Mouse (Mus musculus) 3134 (cell line): ENCODE measurements around the gene Map4k5.

Experiments
- DNase-seq: peaks from one replicate; pipeline ENCODE4 v3.0.0-alpha.2; 2011; ENCODE audit warnings: low spot score; ENCODE audit not compliant: insufficient read length; ENCODE audit errors: extremely low read depth

Gene Map4k5

GRCm38 (mm10) chr12:69790530-69791505 lies 102.2 kb downstream of the Map4k5 start, which contains the start of gene Cdkl1:
Gene Cdkl1 (minus strand): TSS chr12:69791267.
- no peak for DNase-seq

GRCm38 (mm10) chr12:69789766-69790529 lies 103.1 kb downstream of the Map4k5 start:
- DNase-seq, result no peak

DNA sequence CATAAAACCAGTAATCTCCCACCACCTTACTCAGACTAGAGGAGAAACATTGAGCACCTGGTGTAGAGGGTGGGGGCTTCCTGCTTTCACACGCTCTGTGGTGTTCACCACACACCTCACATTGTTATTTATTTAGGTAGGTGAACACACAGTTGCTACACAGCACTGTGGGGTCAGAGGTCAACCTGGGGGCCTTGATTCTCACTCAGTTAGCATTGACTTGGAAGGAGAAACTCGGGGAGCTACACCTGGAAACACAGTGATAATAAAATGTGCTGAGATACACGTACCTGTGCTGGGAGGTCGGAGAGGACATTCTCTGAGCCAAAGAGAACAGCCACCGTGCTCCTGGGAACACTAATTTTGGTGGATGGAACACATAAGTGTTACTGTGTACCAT lies 104.6 kb downstream of the Map4k5 start:
- DNase-seq, result no peak

GRCm38 (mm10) chr12:69785471-69785870 lies 107.5 kb downstream of the Map4k5 start:
- DNase-seq, result no peak

DNA sequence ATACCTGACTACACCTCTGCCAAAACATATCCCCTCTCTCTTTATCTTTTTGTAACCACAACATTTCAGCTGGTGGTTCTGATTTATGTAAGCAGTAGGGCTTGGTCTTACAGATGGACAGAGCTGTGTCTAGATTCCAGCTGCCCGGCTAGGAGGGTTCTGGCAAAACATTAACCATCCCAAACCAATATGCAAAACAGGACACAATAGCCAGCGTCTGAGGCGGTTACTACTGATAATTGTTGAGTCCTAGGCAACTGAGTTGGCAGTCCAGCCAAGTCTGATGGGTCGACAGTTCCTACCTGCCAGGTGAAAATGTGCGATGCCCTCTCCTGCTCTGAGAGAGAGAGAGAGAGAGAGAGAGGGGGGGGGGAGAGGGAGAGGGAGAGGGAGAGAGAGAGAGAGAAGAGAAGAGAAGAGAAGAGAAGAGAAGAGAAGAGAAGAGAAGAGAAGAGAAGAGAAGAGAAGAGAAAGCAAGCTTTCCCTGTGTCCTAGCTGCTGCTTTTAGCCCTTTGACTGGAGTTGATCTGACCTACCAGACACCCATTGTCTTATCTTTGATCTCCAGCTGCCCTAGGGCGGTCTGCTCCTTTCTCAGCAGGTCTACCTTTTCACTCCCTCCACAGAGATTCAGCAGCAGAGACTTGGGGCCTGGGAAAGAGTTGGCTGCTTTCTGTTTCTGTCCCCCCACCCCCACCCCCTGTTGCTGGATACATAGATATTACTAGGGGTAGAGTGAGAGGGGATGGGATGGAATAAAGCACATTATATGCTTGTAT lies 109.6 kb downstream of the Map4k5 start:
- no peak for DNase-seq

- DNase-seq, result no peak
Measured at GRCm38 (mm10) chr12:69781935-69782650, 110.9 kb downstream of the Map4k5 start.

GRCm38 (mm10) chr12:69781480-69781879 lies 111.5 kb downstream of the Map4k5 start:
- DNase-seq, result no peak

- no peak for DNase-seq
Measured at GRCm38 (mm10) chr12:69777957-69778356, 115.0 kb downstream of the Map4k5 start.

DNA sequence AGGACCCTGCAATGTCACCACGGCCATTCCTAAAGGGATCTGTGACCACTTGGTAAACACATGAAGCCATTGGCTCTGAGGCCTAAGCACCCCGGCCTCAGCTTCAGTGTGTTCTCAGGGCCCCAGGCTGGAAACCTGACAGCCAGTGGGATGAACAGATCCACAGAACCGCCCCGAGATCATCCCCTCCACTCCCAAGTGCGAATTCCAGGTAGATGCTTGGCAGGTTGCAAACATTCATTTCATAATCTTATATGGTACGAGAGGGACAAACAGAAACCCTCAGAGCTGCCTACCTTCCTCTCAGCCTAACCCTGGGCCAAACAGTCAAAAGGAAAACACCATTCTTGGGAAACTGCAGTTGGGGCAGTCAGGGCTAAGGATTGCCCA lies 115.7 kb downstream of the Map4k5 start:
- DNase-seq, result no peak

- no peak for DNase-seq
Measured at GRCm38 (mm10) chr12:69776607-69777340, 116.2 kb downstream of the Map4k5 start.

DNA sequence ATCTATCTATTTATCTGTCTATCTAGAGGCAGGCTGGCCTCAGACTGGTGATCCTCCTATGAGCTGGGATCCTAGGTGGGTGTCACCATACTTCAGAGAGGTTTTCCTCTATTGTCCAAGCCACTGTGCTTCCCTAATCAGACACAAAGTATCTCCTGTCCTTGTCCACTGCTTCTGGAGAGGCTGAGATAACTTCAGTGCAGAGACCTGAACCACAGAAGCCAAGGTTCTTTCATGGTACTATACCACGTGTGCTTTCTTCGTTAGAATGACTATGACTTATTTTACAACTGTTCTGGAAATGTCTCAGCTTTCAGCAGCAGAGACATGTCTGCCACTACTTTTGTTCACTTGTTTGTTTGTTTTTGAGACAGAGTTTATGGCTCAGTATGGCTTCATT lies 124.2 kb downstream of the Map4k5 start:
- DNase-seq, result no peak

DNA sequence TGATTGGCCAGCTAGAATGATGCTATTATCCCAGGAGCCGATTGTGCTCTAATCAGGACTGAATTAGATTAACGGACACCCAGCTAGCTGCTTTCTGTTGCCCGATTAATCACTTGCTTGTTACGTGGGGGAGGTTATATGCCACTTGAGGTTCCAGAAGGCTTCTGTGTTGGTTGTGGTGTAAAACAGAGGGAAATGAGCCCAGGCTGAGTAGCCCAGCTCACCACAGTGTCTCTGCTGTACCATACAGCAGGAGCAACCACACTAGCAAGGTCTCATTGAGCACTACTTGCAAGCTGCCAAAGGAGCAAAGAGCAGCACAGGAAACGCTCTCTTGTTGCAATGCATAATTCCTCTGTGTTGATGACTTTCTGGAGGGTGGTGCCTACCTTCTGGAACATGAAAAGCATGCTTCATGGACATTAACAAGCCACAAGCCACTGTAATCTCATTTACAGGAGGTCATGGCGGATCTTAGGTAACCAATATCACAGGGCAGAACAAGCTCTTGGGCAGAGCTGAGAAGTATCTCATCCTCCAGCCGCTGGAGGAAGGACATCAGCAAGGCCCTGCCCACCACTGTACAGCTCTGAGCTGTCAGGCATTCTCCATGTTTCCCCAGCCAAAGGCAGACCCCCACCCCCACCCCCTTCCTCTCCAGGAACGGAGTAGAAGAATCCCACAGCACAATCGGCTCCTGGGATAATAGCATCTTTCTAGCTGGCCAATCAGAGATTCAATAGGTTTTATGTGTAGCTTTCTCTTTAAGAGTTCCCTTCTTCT lies 125.3 kb downstream of the Map4k5 start:
- no peak for DNase-seq

DNA sequence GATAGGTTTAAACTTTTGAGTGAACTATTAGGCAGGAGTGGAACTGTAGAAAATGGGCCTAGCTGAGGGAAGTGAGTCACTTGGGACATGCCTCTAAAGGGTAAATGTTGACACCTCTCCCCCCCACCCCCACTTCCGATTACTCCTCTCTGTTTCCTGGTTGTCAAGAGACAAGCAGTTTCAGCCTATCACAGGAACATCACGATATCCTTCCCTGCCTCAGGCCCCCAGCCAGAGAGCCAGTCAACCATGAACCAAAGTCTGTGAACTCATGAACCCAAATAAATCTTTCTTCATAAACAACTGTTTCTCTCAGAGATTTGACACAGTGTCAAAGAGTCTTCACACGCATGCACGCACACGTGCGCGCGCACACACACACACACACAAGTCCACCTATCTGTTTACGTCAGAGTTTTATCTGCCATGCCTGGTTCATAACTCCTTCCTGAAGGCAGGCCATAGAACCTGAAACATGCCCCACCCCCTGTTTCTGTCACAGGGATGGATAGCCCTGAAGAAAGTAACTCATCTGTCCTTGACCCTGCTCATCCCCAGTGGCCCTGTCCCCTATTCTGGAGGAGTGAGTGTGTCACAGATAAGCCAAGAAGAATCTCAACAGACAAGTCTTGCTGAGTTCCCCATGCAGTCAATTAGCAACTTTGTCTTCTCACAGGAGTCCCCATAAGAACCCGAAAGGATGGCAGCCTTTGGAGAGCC lies 126.7 kb downstream of the Map4k5 start:
- DNase-seq, result no peak

DNA sequence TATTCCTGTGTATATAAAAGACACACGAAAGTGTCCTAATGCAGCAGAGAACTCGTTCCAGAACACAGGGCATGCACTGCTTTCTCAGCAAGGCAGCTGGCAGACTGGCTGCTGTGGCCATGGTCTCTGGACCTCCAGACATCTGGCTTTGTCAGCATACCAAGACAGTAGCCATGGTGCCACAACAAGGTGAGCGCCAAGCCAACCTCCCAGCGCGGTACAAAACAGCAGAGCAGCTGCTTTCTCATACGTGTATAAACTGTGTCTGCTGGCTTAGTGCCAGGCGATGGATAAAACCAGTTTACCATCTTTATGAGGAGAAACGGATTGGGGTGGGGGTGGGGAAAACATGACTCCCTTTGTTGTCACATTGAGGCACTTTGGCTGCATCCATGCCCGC lies 127.5 kb downstream of the Map4k5 start:
- no peak for DNase-seq

DNA sequence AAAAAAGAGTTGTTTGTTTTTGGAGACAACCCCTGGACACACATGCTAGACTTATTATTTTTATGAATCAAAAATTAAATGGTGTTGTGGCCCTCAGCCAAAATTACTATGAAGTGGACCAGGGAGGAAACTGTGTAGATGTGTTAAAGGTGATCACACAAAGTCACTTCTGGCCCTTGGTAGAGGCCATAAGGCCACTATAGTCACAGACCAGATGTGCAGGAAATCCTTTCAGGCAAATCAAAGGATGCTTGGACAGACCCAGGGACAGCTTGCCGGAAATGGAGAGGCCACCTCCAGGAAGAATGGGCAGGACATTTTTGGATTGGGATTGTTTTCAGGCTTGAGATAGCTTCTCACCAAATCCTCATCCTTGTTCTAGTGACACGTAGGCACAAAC lies 131.4 kb downstream of the Map4k5 start:
- no peak for DNase-seq

GRCm38 (mm10) chr12:69760743-69761406 lies 132.1 kb downstream of the Map4k5 start:
- no peak for DNase-seq

DNA sequence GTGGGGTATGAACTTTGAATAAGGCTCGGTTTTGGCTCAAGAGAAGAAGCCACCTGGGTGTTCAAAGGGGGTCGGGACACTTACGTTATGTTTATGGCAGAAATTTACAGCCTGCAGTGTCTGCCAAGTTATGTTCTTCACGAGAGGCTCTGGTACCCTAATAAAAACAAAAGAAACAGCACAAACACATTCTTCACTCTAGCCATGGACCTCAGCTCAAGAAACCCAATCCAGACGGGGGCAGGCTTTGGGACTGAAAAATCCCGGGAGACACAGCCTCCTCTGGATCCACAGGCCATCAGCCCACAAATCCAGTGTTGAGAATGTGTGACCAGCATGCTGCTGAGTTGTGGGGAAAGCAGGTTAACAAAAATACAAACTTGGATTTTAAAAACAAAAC lies 133.0 kb downstream of the Map4k5 start:
- no peak for DNase-seq
